Mouse (Mus musculus) testis, adult 2 months (tissue): ENCODE data around the gene 2810004N23Rik.

Source experiments
- CTCF ChIP-seq: fragments of 200-500 bp; IDR thresholded peaks from 2 replicates; pipeline ENCODE4 v1.5.1; 2012; ENCODE audit warnings: low read depth, mild to moderate bottlenecking, inconsistent platforms, low read length, moderate library complexity; ENCODE audit not compliant: control insufficient read depth, insufficient read depth, insufficient replicate concordance
- POLR2A ChIP-seq: fragments of 200-500 bp; IDR thresholded peaks from 2 replicates; pipeline ENCODE4 v1.6.1; 2012; ENCODE audit warnings: low read depth, mild to moderate bottlenecking, inconsistent platforms, low read length, moderate library complexity; ENCODE audit not compliant: control insufficient read depth

DNA sequence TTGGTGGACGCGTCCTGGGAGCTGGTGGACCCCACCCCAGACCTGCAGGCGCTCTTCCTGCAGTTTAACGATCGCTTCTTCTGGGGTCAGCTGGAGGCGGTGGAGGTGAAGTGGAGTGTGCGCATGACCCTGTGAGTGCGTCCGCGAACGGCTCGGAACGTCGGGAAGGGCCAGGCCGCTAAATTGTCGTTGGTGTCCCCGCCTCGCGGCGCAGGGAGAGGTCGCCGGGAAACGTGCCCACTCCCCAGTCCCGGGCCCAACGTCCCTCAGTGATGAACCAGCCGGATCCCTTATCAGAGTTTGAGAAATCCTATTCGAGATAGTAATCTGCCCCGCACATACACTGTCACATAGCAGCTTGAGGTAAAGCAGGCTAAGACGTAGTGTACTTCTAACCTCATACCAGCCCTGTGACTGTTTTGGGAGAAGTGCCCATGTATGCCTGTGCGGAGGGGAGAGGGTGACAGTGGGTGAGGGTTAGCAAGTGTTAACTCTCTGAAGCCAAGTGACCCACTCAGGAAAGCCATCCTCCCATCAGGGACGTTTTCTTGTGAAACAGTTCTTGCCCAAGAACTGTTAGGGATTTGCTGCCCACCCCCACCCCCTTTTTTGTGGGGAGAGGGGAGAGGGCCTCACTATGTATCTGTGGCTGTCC, 35.5 kb upstream of the 2810004N23Rik start:
- TF ChIP-seq CTCF (no peak), POLR2A (peak; percentile 60; the same call in 1 of the 2 replicates)
